Mouse (Mus musculus) midbrain, embryonic 16.5 days (tissue): Measurements from ENCODE around the gene Iars. TPM values are rescaled to one million over a fixed set of nuclear protein-coding genes. Genes with fewer than 3 reads are reported as not detected.

Experiments used
- ATAC-seq: fragments of 200-750 bp; cut with Nextera tagmentation; 2 replicates; pipeline ENCODE4 v1.8.0; 2017; ENCODE audit warnings: moderate TSS enrichment
- H3K27ac ChIP-seq: fragments of 300-500 bp; sonication (generic); 2 replicates; pipeline ENCODE4 v1.5.1; 2014; ENCODE audit warnings: mild to moderate bottlenecking, low read length, mixed read lengths
- H3K27me3 ChIP-seq: fragments of 300-500 bp; sonication (generic); 2 replicates; pipeline ENCODE4 v1.6.1; 2014; ENCODE audit warnings: low read depth, low read length, mixed read lengths; ENCODE audit not compliant: control insufficient read depth, insufficient read depth
- H3K36me3 ChIP-seq: fragments of 300-500 bp; sonication (generic); 2 replicates; pipeline ENCODE4 v1.6.1; 2014; ENCODE audit warnings: mild to moderate bottlenecking, low read length, moderate library complexity, mixed read lengths; ENCODE audit not compliant: control insufficient read depth, insufficient read depth
- H3K4me1 ChIP-seq: fragments of 300-500 bp; sonication (generic); 2 replicates; pipeline ENCODE4 v1.6.1; 2014; ENCODE audit warnings: mild to moderate bottlenecking, low read length, mixed read lengths; ENCODE audit not compliant: control insufficient read depth, insufficient read depth
- H3K4me2 ChIP-seq: fragments of 300-500 bp; sonication (generic); 2 replicates; pipeline ENCODE4 v1.6.1; 2014; ENCODE audit warnings: mild to moderate bottlenecking, low read length, mixed read lengths
- H3K4me3 ChIP-seq: fragments of 300-500 bp; sonication (generic); 2 replicates; pipeline ENCODE4 v1.5.1; 2014; ENCODE audit warnings: low read depth, mild to moderate bottlenecking, low read length, moderate library complexity, mixed read lengths
- H3K9ac ChIP-seq: fragments of 300-500 bp; sonication (generic); 2 replicates; pipeline ENCODE4 v1.6.1; 2014; ENCODE audit warnings: low read depth, low read length, mixed read lengths
- H3K9me3 ChIP-seq: fragments of 300-500 bp; sonication (generic); replicated peaks from 2 replicates; pipeline ENCODE4 v1.6.1; 2014; ENCODE audit warnings: mild to moderate bottlenecking, low read length, mixed read lengths; ENCODE audit not compliant: control insufficient read depth, poor library complexity, severe bottlenecking
- WGBS: fragments of 180-500 bp; shearing (Covaris S2); extraction: QIAGEN DNeasy Blood & Tissue Kit; methylation state at CpG from one replicate; pipeline ENCODE4 v1.1.7; 2014; 5-methylcytosine and 5-hydroxymethylcytosine counted together
- polyA plus RNA-seq: library from polyadenylated mRNA; unstranded; fragments of >200 nt; fragmentation: Nextera tagmentation; extraction: Ambion mirVana; gene quantifications from 2 replicates; pipeline ENCODE4 v1.2.1, GENCODE M21; 2015

Gene Iars
- polyA plus RNA-seq, 1 experiment from 2014 or later = 46.7 TPM

DNA sequence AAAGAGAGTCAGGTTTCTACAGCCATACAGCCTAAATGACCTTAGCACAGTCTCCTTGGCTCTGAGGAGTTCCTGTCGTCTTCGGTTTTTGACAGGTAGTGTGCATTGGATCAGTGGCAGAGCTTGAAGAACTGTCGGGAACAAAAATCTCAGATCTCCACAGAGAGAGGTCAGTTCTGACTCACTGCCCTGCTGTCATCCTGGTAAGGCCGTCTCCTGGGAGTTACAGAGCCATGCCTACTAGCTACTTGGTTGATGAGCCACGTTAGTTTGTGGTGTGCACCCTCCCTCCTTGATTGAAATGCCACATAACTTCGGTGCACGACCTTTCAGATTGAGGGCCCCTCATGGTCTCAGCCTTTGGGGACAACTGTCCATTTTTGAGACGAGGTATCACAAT is 26.4 kb downstream of the Iars start:
- peaks cover 67% of the 10 kb centered on the region for H3K36me3 ChIP-seq
- H3K4me2 ChIP-seq = no peak overlapping the region
- H3K9me3 ChIP-seq = no peaks in the 10 kb centered on the region
- ATAC-seq = no peak
- WGBS = 94% methylated on average over 8 of the region's 8 CpGs
- no peaks in the 10 kb centered on the region for H3K27me3 ChIP-seq
- H3K4me1 ChIP-seq = no peaks in the 10 kb centered on the region
- no peak overlapping the region for H3K4me3 ChIP-seq
- H3K27ac ChIP-seq = no peak overlapping the region
- H3K9ac ChIP-seq = no peak overlapping the region

DNA sequence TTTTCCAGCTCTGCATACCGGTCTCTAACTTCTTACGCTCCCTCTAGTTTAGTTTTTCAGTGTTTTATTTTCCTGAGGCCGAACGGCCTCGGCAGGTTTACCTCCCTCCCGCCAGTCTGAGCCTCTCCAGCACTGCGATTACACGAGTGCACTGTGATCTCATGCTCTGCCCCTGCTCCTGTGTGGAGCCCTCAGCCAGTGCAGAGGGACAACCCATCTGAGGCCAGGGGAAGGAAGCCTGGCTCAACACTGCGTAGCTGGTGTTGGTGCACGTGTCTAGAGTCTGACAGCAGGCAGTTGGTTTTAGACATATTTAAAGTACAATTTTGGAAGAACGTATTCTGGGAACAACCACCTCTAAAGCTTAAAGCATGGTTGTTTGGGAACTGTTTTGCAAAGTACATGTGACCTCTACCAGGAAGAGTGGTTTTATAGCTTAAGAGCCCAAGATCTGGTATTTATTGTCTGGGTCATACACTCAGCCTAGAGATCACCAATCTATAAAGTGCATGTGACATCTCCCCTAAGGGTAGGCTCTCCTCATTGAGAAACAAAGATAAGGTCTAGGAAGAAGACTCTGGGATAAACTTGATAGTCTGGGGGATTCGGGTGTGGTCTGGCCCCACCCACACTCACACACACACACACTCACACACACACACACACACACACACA is 30.3 kb downstream of the Iars start:
- Histone ChIP-seq H3K9ac (no peak overlapping the region), H3K36me3 (peaks cover 55% of the 10 kb centered on the region), H3K4me1 (no peaks in the 10 kb centered on the region), H3K27ac (no peak overlapping the region), H3K4me3 (no peak overlapping the region), H3K9me3 (no peaks in the 10 kb centered on the region), H3K27me3 (no peaks in the 10 kb centered on the region), H3K4me2 (no peak overlapping the region)
- 94% methylated on average over 12 of the region's 12 CpGs for WGBS
- ATAC-seq = no peak

GRCm38 (mm10) chr13:49719310-49719709 is 37.4 kb downstream of the Iars start:
- no peak overlapping the region for H3K4me2 ChIP-seq
- H3K36me3 ChIP-seq = peaks cover 64% of the 10 kb centered on the region
- H3K4me3 ChIP-seq = no peak overlapping the region
- H3K9me3 ChIP-seq = no peaks in the 10 kb centered on the region
- no peak overlapping the region for H3K9ac ChIP-seq
- WGBS = 96% methylated on average over 3 of the region's 3 CpGs
- no peak overlapping the region for H3K27ac ChIP-seq
- no peaks in the 10 kb centered on the region for H3K27me3 ChIP-seq
- no peak for ATAC-seq
- no peaks in the 10 kb centered on the region for H3K4me1 ChIP-seq

GRCm38 (mm10) chr13:49736430-49736829 is 54.5 kb downstream of the Iars start:
- H3K9me3 ChIP-seq = no peaks in the 10 kb centered on the region
- peaks cover 35% of the 10 kb centered on the region for H3K36me3 ChIP-seq
- H3K9ac ChIP-seq = no peak overlapping the region
- no peaks in the 10 kb centered on the region for H3K4me1 ChIP-seq
- ATAC-seq = no peak
- 93% methylated on average over 2 of the region's 2 CpGs for whole genome bisulfite sequencing
- no peaks in the 10 kb centered on the region for H3K27me3 ChIP-seq
- no peak overlapping the region for H3K4me2 ChIP-seq
- H3K4me3 ChIP-seq = no peak overlapping the region
- H3K27ac ChIP-seq = no peak overlapping the region

DNA sequence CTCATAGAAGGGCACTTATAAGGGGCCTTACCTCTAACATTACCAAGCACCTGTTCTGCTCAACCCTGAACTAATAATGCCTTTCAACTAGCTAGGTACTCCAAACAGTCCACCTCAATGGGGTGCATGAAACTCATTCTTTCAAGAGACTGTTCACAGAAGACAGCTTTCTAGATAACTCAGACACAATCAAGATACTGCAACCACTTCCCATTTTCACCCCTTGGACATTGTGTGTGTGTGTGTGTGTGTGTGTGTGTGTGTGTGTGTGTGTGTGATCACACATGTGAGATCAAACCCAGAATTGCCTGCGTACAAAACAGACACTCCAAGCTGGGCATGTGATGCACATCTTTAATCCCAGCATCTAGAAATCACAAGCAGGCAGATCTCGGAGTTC is 56.1 kb downstream of the Iars start:
- WGBS = 86% methylated on average over 2 of the region's 2 CpGs
- ATAC-seq = no peak
- Histone ChIP-seq H3K4me2 (no peak overlapping the region), H3K27ac (no peak overlapping the region), H3K36me3 (peaks cover 21% of the 10 kb centered on the region), H3K27me3 (no peaks in the 10 kb centered on the region), H3K9ac (no peak overlapping the region), H3K9me3 (no peaks in the 10 kb centered on the region), H3K4me3 (no peak overlapping the region), H3K4me1 (no peaks in the 10 kb centered on the region)

- no peaks in the 10 kb centered on the region for H3K4me1 ChIP-seq
- no peak overlapping the region for H3K9ac ChIP-seq
- no peaks in the 10 kb centered on the region for H3K9me3 ChIP-seq
- H3K4me2 ChIP-seq = no peak overlapping the region
- no peak overlapping the region for H3K27ac ChIP-seq
- 92% methylated on average over 16 of the region's 16 CpGs for WGBS
- H3K36me3 ChIP-seq = no peaks in the 10 kb centered on the region
- no peak for ATAC-seq
- H3K4me3 ChIP-seq = no peak overlapping the region
- H3K27me3 ChIP-seq = no peaks in the 10 kb centered on the region
These were observed 59.6 kb downstream of the Iars start for GRCm38 (mm10) chr13:49741285-49742040.

- Histone ChIP-seq H3K9me3 (no peaks in the 10 kb centered on the region), H3K27ac (no peak overlapping the region), H3K9ac (no peak overlapping the region), H3K4me2 (no peak overlapping the region), H3K4me3 (no peak overlapping the region), H3K4me1 (no peaks in the 10 kb centered on the region), H3K27me3 (no peaks in the 10 kb centered on the region), H3K36me3 (no peaks in the 10 kb centered on the region)
- 90% methylated on average over 9 of the region's 9 CpGs for WGBS
- ATAC-seq = no peak
These were observed 74.7 kb downstream of the Iars start for GRCm38 (mm10) chr13:49756591-49756990.

GRCm38 (mm10) chr13:49757966-49758365 is 76.1 kb downstream of the Iars start:
- WGBS = 76% methylated on average over 4 of the region's 4 CpGs

DNA sequence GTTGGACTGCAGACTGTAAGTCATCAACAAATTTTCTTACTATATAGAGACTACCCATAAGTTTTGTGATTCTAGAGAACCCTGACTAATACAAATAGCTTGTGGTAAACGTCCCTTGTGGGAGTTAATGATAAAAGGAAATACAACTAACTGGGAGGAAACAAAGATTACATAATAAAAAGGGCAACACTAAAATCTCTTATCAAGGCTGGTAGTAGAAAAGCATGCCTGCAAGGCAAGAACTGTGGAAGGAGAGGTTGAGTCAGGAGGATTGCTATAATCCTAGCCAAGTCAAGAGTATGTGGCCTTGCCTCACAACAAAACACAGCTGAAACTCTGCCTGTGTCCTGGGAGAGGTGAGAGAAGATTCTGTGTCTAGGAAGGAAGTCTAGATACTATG is 78.8 kb downstream of the Iars start:
- Histone ChIP-seq H3K27me3 (no peaks in the 10 kb centered on the region), H3K4me3 (no peak overlapping the region), H3K36me3 (no peaks in the 10 kb centered on the region), H3K4me1 (no peaks in the 10 kb centered on the region), H3K27ac (no peak overlapping the region), H3K9ac (no peak overlapping the region), H3K9me3 (no peaks in the 10 kb centered on the region), H3K4me2 (no peak overlapping the region)
- no peak for ATAC-seq
- 60% methylated on average over 1 of the region's 1 CpGs for WGBS

More at GRCm38 (mm10) chr13:49757966-49758365, 76.1 kb downstream of the Iars start:
- H3K4me2 ChIP-seq = no peak overlapping the region
- no peaks in the 10 kb centered on the region for H3K4me1 ChIP-seq
- H3K27ac ChIP-seq = no peak overlapping the region
- no peaks in the 10 kb centered on the region for H3K27me3 ChIP-seq
- H3K9ac ChIP-seq = no peak overlapping the region
- H3K9me3 ChIP-seq = no peaks in the 10 kb centered on the region
- H3K36me3 ChIP-seq = no peaks in the 10 kb centered on the region
- no peak overlapping the region for H3K4me3 ChIP-seq
- ATAC-seq = no peak
